Mouse (Mus musculus) c-Kit-positive CD71-negative TER-119-negative erythroid progenitor cells, embryonic 14.5 days (primary cell): Measurements from ENCODE around the gene Hyal3.
A peak's percentile ranks its signal among the peaks of the same experiment; 100 is the strongest.

Experiments used
- DNase-seq: peaks from one replicate; pipeline ENCODE4 v3.0.0-alpha.2; 2013; ENCODE audit warnings: low read depth

Gene Hyal3

DNA sequence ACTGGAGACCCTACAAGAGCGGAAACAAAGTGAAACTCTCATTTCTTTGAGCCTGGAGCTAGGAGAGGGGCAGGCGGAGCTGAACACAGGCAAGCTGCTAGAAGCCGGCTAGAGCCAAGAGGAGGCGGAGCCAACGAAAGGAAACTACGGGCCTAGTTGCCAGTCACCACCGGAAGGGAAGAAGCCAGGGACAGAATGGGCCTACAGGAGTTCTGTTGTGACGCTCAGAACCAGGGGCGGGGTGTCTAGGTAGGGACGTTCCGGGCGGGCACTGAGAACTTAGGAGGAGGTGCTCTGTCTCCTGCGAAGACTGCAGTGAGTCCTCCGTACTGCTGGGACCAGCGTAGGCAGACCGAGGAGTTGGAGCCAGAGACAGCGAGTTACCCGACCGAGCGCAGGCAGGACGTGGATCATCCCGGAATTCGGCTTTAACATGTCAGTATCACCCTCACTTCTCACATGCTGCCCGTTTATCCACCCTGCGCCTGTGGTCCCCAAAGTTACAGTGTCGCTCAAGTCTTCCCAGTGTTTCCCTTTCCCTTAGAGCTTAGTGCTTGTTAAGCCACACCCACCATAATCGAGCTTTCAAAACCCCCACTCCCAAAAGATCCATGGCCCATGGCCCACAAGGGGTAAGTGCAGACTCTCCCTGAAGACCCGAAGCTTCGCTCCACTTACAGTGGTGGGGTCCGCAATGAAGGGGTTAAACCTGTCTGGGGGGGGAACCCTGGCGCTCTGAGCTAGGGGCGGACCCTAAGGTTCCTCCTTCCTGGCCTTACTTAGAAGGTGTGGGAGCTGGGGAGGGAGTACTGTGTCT lies at the start of gene Hyal3:
Gene Hyal3, plus strand, starts transcription at position 318 of the 817 bp plus-strand sequence.
- peak; percentile 78 for DNase-seq

DNA sequence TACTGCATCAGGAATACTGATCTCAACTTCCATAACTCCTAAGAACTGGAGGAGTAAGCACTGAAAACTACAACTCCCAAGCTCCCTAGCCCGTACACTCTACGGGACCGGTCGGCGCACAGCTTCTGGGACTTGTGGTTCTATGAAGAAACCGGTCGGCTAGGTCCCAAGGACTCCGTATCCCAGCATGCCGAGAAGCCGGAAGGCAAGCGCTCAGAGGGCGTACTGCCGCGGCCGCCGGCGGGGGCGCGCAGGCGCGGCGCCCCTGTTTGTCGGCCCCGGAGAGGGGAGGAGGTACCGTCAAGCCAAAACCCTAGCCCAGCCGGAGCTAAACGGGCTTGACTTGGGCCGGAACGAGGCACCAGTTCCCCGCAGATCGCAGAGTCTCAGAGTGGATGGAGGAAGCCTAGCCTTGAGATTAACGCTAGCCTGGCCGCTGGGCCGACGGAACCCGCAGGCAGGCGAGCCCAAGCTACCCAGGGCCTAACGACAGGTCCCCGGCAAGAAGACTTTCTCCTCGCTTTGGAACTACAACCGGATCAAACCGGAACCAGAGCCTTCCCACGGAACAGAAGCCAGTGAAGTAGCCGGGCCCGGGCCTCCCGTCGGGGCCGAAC lies 46.7 kb upstream of the Hyal3 start, which contains the start of gene Tmem115:
Gene Tmem115, plus strand, starts transcription at position 155 of the 617 bp plus-strand sequence.
- DNase-seq, result peak; percentile 86

DNA sequence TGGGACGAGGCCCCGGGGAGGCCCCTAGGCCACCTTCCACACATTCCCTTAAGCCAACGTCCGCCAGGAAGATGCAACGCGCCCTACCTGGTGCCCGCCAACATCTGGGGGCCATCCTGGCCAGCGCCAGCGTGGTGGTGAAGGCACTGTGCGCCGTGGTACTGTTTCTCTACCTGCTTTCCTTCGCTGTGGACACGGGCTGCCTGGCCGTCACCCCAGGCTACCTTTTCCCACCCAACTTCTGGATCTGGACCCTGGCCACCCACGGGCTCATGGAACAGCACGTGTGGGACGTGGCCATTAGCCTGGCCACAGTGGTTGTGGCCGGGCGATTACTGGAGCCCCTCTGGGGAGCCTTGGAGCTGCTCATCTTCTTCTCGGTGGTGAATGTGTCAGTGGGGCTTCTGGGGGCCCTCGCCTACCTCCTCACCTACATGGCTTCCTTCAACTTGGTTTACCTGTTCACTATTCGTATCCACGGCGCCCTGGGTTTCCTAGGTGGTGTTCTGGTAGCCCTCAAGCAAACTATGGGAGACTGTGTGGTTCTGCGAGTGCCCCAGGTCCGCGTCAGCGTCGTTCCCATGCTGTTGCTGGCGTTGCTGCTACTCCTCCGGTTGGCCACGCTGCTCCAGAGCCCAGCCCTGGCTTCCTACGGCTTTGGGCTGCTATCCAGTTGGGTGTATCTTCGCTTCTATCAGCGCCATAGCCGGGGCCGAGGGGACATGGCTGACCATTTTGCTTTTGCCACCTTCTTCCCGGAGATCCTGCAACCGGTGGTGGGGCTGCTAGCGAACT lies 46.0 kb upstream of the Hyal3 start:
- DNase-seq, result no peak

DNA sequence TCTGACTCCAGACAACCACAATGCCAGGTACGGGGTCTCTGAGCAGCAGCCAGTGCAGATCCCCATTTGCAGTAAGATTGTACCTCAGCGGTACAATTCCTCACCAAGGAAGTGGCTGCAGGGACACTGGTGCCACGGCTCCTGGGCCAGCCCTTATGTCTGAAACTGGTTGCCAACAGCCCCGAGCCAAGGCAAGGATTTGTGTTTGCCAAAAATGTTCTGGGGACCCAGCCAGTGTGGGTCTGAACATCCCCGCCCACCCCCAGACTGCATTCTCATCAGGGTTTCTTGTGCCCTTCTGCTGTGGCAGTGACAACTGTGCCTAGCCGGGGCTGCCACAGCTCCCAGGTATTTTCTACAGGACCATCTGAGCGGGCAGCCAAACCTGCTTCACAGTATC lies 42.4 kb upstream of the Hyal3 start:
- no peak for DNase-seq

DNA sequence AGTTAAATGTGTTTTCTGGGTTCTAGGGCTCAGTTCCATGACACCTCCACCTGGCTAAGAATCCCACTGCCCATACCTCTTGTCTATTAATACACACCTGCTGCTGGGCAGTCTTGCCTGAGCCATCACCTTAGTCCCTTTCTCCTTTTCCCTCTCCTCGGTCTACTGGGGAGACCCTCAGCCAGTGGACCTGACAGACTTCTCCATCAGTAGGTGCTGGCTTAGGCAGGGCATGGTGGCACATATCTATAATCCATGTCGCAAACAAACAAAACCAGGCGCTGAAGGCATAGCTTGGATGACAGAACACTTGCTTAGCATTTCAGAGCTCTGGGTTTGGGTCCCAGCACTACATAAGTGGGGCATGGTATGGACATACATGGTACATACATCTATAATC lies 41.9 kb upstream of the Hyal3 start:
- DNase-seq, result no peak

DNA sequence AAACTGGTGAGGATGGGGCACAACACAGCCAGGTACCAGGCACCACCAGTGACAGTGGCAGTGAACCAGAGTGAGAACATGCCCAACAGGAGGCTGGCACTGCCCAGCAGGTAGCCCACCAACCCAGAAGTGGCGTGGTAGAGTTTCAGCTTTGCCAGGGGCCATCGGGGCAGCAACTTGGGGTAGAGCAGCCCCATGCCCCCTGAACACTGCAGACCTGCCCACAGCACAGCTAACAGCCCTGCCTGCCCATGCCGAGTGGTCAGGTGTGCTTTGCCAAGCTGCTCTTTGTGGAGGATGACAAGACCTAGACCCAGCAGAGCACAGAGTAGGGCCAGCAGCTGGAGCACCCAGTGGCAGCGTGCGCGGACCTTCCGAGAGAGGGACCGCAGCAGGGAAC lies 40.7 kb upstream of the Hyal3 start:
- no peak for DNase-seq

DNA sequence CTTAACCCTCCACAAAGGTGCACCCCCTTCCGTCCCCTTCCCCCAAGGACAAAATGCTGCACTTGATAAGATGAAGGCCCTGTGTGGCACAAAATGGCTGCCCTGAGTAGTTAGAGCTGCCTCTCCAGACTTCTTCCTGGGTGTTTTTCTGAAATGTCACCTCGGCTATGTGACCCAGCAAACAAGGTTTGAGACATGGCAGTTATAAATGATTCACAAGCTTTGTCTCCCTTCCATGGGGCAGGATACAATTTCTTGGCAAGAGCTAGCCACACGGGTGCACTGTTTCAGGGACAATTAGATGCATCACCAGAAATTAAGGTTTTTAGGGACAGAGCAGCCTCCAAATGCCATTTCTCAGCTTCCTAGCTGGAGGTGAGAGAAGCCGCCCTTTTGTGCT lies 40.2 kb upstream of the Hyal3 start:
- DNase-seq, result no peak

DNA sequence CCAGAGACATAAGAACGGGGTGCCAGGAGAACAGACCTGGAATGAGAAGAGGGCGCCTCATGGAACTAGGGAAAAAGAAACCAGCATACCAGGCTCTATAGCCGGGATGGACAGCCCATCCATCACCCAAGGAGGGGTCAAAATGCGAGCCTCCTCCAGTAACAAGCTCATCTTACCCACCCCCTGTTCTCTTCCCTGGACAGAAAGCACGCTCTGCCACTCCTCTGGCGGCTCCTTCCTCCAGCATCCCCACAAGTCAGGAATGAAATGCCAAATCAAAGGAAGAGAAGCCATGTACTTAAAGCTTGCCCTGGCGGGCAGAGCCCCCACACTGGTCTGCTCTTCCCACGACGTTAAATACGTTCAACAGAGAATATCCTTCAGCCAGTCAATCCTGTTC lies 39.6 kb upstream of the Hyal3 start:
- no peak for DNase-seq

DNA sequence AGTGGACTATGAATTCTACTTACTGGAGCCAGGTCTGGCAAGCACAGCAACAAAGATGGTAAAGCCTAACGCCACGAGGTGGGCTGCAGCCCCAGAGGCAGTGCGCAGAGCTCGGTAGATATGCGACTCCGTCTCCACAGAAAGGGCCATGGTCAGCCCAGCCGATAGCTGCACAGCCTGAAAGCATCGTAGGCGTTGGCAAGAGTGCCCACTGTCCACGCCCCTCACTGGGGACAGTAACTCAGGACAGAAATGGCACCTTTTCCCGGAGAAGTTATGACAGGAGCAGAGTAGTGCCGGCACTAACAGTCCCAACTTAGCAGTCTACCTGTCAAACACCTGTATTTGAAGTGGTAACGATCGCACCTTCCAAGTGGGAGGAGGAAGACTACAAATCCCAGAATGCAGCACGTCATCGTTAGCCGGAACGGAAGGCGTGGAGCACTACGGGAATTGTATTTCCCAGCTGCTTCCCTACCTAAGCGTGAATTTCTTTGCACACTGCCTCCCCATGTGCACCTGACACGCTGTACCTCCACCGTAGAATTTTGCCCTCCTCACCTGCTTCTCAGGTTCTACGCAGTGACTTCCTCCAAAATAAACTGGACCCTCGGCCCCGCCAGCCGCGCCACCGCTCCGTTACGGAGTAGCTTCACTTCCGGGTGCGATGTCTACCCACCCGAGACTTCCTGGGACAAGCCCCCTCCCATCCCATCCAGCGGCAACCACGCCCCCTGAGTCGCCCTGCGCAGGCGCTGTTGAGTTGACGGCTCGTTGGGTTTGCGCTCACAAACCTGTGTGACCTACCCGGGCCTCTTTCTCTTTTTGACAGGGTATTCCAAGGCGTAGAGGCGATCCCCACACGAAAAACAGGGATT lies 38.9 kb upstream of the Hyal3 start, which contains the start of the genes Cyb561d2 and Nprl2:
Gene Cyb561d2, minus strand, starts transcription at position 720 of the 878 bp plus-strand sequence.
Gene Nprl2, plus strand, starts transcription at position 753 of the 878 bp plus-strand sequence.
- peak; percentile 92 for DNase-seq

DNA sequence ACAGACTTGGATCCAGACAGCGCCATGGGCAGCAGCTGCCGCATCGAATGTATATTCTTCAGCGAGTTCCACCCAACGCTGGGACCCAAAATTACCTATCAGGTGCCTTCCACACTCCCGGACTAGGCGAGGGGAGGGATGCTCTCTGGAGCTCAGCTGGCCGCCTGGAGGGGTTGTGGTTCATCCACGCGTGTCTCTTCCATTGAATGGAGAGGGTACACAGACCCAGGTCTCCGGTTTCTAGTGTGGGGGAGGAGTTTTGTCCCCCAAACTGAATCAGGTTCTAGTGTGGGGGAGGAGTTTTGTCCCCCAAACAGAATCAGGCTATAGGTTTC lies 38.3 kb upstream of the Hyal3 start:
- DNase-seq, result no peak

DNA sequence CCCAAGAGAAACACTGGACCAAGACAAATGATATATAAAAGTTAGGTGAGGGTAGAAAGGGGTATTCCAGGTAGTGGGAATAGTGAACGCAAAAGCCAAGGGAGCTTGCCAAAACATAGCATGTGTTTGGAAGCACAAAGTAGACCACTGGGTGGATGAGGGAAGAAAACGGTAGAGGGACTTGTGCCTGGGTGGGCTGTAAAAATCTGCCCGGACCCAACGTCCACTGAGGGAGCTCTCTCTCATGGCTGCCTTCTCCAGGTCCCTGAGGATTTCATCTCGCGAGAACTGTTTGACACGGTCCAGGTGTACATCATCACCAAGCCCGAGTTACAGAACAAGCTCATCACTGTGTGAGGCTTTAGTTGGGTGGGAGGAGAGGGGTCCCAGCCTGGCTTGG lies 37.9 kb upstream of the Hyal3 start:
- no peak for DNase-seq

DNA sequence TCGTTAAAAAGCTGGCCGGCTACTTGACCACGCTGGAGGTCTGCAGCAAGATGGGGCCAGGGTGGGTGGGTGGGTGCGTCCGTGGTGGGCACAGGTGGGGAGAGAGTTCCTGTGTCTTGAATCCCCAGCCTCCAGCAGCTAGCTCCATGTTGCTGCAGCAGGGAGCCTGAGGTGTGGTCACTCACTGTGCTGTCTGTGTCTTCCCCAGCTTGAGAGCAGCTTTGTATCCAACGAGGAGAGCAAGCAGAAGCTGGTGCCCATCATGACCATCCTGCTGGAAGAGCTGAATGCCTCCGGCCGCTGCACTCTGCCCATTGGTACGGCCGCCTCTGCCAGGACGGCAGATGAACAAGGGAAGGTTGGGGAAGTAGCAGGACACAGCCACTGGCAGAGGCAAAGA lies 37.3 kb upstream of the Hyal3 start:
- no peak for DNase-seq

DNA sequence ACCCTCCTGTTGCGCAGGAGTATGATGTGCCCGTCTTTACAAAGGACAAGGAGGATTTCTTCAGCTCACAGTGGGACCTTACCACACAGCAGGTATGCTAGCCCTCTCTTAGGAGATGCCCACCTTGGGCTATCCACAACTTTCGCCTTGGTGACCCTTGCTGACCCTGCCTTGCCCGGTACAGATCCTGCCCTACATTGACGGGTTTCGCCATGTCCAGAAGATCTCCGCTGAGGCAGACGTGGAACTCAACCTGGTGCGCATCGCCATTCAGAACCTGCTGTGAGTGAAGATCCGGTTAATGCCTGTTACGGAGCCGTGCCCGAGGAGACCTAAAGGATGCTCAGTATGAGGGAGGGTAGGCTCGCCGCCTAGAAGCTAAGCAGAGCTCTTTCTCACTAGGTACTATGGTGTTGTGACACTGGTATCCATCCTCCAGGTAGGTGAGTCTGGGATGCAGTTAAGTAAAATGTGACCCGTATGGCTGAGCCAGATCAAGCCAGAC lies 36.4 kb upstream of the Hyal3 start:
- DNase-seq, result no peak

DNA sequence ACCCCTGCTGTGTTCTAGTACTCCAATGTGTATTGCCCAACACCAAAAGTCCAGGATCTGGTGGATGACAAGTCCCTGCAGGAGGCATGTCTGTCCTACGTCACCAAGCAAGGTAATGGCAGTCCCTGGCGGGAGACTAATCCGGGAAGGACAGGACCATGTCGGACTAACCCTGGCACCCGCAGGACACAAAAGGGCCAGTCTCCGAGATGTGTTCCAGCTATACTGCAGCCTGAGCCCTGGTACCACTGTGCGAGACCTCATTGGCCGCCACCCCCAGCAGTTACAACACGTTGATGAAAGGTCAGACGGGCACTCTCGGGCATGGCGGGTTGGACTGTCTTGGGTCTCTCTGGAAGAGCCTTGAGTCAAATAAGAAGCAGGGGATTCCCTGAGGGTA lies 35.9 kb upstream of the Hyal3 start:
- no peak for DNase-seq

DNA sequence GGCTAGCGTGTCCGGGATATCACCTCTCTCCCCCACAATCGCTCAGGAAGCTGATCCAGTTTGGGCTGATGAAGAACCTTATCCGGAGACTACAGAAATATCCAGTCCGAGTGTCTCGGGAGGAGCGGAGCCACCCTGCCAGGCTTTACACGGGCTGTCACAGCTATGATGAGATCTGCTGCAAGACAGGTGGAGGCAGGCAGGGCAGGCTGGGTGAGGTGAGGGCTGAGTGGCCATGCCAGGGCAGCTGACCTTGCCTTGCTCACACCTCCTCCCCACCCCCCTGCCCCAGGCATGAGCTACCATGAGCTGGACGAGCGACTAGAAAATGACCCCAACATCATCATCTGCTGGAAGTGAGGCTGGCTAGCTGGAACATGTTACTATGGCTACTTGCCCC lies 35.4 kb upstream of the Hyal3 start:
- DNase-seq, result no peak

DNA sequence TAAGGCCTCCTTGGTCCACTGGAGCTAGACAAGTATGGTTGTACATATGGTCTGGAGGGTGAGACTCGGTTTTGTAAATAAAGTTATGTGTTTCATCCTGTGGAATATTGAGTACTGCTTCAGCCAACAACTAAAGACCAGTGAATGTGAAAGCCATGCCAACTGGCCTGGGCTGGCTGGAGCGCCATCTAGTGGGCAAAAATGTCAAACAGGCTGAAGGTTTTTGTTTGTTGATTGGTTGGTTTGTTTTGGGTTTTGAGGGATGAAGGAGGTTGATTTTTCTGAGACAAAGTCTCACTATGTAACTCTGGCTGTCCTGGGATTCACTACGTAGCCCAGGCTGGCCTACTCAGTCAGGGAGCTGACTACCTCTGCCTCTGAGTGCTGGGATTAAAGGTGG lies 35.0 kb upstream of the Hyal3 start:
- DNase-seq, result no peak

DNA sequence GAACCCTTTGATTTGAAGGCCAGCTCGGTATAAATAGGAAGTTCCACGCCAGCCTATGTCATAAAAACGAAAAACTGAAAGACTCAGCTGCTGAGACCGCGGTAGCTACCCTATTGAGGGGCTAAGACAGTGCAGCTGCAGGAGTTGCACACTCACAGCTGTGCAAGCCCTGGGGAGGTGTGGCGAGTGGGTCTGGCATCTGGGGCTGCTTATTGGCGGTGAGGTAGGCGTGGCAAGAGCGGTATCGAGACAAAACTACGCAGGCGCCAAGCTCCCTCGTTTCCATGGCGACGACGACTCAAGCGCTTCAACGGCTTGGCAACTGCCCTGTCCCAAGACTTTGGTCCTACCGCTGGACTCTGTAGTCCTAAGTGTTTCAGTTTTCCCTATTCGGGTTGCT lies 33.6 kb upstream of the Hyal3 start, which contains the start of gene Zmynd10:
Gene Zmynd10, plus strand, starts transcription at position 273 of the 400 bp plus-strand sequence.
- peak; percentile 90 for DNase-seq

DNA sequence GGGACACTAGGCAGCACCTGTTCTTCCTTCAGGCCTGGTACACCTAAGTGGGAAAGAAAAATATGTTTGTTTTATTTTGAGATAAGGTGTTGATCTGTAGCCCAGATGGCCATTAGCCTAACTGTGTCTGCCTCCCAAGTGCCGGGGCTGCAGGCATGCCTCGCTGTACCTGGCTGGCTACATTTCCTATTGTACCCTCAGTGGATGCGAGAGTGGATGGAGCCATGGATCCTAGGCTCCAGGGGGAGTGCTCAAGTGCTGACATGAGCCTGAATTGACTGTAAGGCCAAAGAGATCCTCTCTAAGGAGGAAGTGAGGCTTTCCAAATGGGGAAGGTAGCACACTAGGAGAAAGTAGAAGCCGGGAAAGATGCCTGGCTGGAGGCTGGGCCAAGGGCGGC lies 32.7 kb upstream of the Hyal3 start:
- DNase-seq, result no peak

DNA sequence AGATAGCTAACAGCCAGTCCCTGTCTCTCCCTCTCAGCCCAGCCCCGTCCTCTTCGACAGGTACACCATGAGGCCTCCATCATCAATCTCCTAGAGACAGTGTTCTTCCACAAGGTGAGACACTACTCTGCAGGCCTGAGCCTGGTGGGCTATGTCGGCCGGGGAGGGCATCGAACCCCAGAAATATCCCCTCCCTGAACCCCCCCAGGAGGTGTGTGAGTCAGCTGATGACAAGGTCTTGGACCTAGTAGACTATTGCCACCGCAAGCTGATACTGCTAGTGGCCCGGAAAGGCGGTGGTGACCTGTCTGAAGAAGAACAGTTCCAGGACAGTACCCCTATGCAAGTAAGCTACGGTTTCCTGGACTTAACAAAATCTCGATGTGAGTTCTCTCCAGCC lies 31.8 kb upstream of the Hyal3 start:
- no peak for DNase-seq

DNA sequence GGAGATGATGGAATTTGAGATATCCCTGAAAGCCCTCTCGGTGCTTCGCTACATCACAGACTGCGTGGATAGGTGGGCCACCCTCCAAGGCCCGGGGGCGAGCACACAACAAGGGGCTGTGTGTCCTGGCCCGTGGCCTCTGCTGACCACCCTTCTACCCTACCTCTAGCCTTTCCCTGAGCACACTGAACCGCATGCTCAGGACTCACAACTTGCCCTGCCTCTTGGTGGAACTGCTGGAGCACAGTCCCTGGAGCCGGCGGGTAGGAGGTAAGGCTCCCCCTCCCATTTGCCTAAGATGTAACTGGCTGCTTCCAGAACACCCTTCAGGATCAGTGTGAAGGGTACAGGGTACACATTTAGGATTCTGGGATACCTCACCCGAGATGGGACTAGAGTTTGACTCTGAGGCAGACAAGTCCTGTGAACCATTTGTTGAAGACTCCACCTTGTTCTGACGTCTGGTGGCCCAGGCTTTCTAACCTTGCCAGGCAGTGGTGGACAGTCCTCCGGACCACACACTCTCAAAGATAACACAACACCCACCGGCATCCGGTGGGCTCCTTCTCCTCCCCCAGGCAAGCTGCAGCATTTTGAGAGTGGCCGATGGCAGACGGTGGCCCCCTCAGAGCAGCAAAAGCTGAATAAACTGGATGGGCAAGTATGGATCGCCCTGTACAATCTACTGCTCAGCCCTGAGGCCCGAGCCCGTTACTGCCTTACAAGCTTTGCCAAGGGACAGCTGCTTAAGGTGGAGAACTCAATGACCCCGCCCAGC lies 31.1 kb upstream of the Hyal3 start:
- DNase-seq, result no peak
